Mouse (Mus musculus) lung, postnatal 0 days (tissue): ENCODE data around the gene C8g. TPM values are rescaled to one million over a fixed set of nuclear protein-coding genes. Genes with fewer than 3 reads are reported as not detected.

Source experiments
- ATAC-seq: fragments of 200-750 bp; cut with Nextera tagmentation; 2 replicates; pipeline ENCODE4 v1.8.0; 2017; ENCODE audit warnings: moderate library complexity
- DNase-seq: peaks from one replicate; pipeline ENCODE4 v3.0.0-alpha.2; 2016; ENCODE audit warnings: low spot score
- H3K27ac ChIP-seq: fragments of 300-500 bp; sonication (generic); 2 replicates; pipeline ENCODE4 v1.5.1; 2014; ENCODE audit warnings: antibody characterized with exemption, mild to moderate bottlenecking, low read length, mixed read lengths
- H3K27me3 ChIP-seq: fragments of 300-500 bp; sonication (generic); replicated peaks from 2 replicates; pipeline ENCODE4 v1.6.1; 2014; ENCODE audit warnings: low read length, mixed read lengths; ENCODE audit not compliant: insufficient read depth
- H3K36me3 ChIP-seq: fragments of 300-500 bp; sonication (generic); 2 replicates; pipeline ENCODE4 v1.6.1; 2014; ENCODE audit warnings: low read length, mixed read lengths; ENCODE audit not compliant: insufficient read depth
- H3K4me1 ChIP-seq: fragments of 300-500 bp; sonication (generic); 2 replicates; pipeline ENCODE4 v1.6.1; 2014; ENCODE audit warnings: antibody characterized with exemption, low read depth, low read length, mixed read lengths; ENCODE audit not compliant: insufficient read depth
- H3K4me2 ChIP-seq: fragments of 300-500 bp; sonication (generic); replicated peaks from 2 replicates; pipeline ENCODE4 v1.6.1; 2014; ENCODE audit warnings: low read depth, mild to moderate bottlenecking, low read length, moderate library complexity, mixed read lengths
- H3K4me3 ChIP-seq: fragments of 300-500 bp; sonication (generic); 2 replicates; pipeline ENCODE4 v1.5.1; 2014; ENCODE audit warnings: low read depth, low read length
- H3K9ac ChIP-seq: fragments of 300-500 bp; sonication (generic); replicated peaks from 2 replicates; pipeline ENCODE4 v1.6.1; 2014; ENCODE audit warnings: low read depth, mild to moderate bottlenecking
- H3K9me3 ChIP-seq: fragments of 300-500 bp; sonication (generic); 2 replicates; pipeline ENCODE4 v1.6.1; 2016; ENCODE audit warnings: low read length, mixed read lengths
- CTCF ChIP-seq: IDR thresholded peaks from 2 replicates; pipeline ENCODE4 v1.5.1; 2016; ENCODE audit warnings: antibody characterized with exemption, mild to moderate bottlenecking
- EP300 ChIP-seq: IDR thresholded peaks from 2 replicates; pipeline ENCODE4 v1.6.1; 2016; ENCODE audit warnings: antibody characterized with exemption, mild to moderate bottlenecking, control low read depth
- WGBS: fragments of 180-500 bp; shearing (Covaris S2); extraction: QIAGEN DNeasy Blood & Tissue Kit; methylation state at CpG from one replicate; pipeline ENCODE4 v1.1.7; 2014; 5-methylcytosine and 5-hydroxymethylcytosine counted together
- polyA plus RNA-seq: library from polyadenylated mRNA; unstranded; fragments of >200 nt; fragmentation: Nextera tagmentation; extraction: Ambion mirVana; gene quantifications from 2 replicates; pipeline ENCODE4 v1.2.1, GENCODE M21; 2015

Gene C8g
- polyA plus RNA-seq, 1 experiment from 2014 or later: 3.2 TPM

DNA sequence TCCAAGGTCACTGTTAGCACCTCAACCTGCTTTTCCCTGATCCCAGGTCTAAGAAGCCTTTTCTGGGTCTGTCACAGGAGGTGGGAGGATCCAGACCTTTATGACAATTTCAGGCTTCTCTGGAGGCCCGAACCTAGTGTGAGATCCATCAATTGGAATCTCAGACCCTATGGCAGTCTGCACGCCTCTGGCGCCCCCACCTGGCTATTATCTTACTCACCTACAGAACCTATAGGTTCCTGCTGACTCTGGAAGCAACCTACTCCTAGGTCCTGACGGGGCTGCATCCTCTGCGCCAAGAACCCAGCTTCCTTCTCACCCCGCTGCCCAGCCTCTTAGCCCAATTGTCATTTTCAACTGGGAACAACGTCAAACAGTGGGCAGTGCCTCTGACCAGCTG is 18.6 kb downstream of the C8g start:
- peak; percentile 69 for TF ChIP-seq CTCF
- TF ChIP-seq EP300: no peak
- 19% methylated on average over 7 of the region's 7 CpGs for WGBS
- H3K4me3 ChIP-seq: no peak overlapping the region

DNA sequence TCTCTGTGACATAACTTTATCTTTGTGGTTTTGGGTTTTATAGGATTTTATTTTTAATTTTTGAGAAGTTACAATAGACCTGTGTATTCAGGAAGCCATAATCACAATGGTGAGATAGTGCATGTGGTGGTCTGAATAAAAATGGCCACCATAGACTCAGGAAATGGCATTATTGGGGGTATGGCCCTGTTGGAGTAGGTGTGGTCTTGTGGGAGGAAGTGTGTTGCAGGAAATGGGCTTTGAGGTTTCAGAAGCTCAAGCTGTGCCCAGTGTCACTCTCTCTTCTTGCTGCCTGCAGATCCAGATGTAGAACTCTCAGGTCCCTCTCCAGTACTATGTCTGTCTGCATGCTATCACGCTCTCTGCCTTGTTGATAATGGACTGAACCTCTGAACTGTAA is 21.0 kb downstream of the C8g start:
- Histone ChIP-seq H3K4me2 (no peak overlapping the region), H3K9me3 (no peaks in the 10 kb centered on the region), H3K27ac (no peak overlapping the region), H3K4me1 (no peaks in the 10 kb centered on the region), H3K9ac (no peak overlapping the region), H3K4me3 (no peak overlapping the region), H3K36me3 (no peaks in the 10 kb centered on the region), H3K27me3 (no peaks in the 10 kb centered on the region)
- 89% methylated on average over 1 of the region's 1 CpGs for WGBS
- no peak for DNase-seq
- TF ChIP-seq EP300 (no peak), CTCF (no peak)
- no peak for ATAC-seq

More for the DNA sequence above, 18.6 kb downstream of the C8g start:
- H3K4me1 ChIP-seq: no peaks in the 10 kb centered on the region
- no peaks in the 10 kb centered on the region for H3K9me3 ChIP-seq
- no peak overlapping the region for H3K27ac ChIP-seq
- peak; percentile 57 for ATAC-seq
- DNase-seq: peak; percentile 52
- H3K9ac ChIP-seq: no peak overlapping the region
- H3K36me3 ChIP-seq: no peaks in the 10 kb centered on the region
- no peak overlapping the region for H3K4me2 ChIP-seq
- no peaks in the 10 kb centered on the region for H3K27me3 ChIP-seq

DNA sequence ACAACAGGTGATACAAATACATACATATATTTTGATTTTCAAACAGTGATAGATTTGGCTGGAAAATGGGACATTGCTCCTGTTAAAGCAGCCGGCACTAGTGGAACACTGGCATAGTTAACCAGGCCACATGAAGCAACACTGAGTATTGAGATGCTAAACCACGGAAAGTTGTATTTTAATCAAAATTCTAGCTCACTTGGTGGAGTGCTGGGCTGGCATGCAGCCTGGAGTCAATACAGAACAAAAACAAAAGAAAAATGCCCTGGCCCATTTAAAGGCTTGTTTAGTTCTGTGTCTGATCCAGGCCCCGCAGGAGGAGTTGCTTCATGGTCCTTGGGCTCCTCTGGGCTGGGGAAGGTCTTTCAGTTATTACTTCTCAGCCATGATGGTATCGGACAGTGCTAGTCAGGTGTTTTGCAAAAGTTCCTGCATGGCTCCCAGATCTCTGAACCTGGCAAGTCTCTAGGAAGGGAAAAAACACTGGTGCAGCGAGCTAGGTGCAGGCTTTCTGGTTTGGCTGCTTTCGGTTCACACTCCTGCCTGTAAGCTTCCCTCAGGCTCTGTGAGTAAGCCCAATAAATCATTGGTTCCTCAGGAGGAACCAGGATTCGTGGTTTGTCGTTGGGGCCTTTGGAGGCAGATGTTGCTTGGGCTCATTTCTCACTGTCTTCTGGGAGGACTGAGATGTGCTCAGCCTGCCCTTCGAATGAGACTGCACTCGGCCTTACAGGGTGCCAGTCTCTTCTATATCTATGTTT is 21.8 kb downstream of the C8g start:
- no peak overlapping the region for H3K4me3 ChIP-seq
- no peaks in the 10 kb centered on the region for H3K4me1 ChIP-seq
- no peaks in the 10 kb centered on the region for H3K27me3 ChIP-seq
- no peak overlapping the region for H3K4me2 ChIP-seq
- ATAC-seq (no peak), DNase-seq (no peak)
- H3K36me3 ChIP-seq: no peaks in the 10 kb centered on the region
- TF ChIP-seq EP300: no peak
- no peak overlapping the region for H3K9ac ChIP-seq
- no peaks in the 10 kb centered on the region for H3K9me3 ChIP-seq
- WGBS: 61% methylated on average over 10 of the region's 10 CpGs
- no peak overlapping the region for H3K27ac ChIP-seq

DNA sequence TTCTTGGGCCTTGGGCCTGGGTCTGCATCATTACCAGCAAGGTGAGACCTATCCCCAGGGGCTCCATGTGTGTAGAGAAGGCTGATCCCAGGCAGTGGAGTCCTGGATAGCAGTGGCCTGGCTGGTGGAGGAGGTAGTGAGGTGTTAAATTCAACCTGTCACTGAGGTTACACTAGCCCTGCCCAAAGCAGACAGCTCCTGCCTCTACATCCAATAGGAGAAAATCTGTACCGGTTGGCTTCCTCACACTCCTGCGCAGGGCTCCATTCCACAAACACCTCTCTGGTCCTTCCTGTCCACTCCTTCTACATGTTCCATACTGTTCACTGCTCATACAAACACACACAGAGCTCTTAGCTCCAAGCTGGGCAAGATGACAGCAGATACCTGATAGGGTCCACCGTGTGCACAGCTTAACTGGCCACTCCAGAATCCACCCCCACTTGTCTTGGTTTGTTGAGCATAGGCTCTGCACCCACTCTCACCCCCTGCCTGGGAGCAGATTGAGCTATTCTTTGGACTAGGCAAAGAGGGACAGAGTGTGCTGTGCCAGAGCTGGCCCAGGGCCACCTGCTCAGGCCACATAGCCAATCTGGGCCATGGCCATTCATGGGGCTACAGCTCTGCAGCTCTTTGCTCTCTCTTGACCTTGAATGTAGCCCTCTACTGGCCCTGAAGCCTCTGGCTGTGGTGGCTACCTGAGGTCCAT is 23.4 kb downstream of the C8g start:
- DNase-seq (no peak), ATAC-seq (no peak)
- no peaks in the 10 kb centered on the region for H3K27me3 ChIP-seq
- H3K9ac ChIP-seq: no peak overlapping the region
- no peak overlapping the region for H3K27ac ChIP-seq
- 73% methylated on average over 3 of the region's 3 CpGs for WGBS
- H3K4me3 ChIP-seq: no peak overlapping the region
- TF ChIP-seq EP300: no peak
- TF ChIP-seq CTCF: no peak
- H3K4me2 ChIP-seq: no peak overlapping the region
- H3K9me3 ChIP-seq: no peaks in the 10 kb centered on the region
- no peaks in the 10 kb centered on the region for H3K36me3 ChIP-seq
- H3K4me1 ChIP-seq: no peaks in the 10 kb centered on the region

DNA sequence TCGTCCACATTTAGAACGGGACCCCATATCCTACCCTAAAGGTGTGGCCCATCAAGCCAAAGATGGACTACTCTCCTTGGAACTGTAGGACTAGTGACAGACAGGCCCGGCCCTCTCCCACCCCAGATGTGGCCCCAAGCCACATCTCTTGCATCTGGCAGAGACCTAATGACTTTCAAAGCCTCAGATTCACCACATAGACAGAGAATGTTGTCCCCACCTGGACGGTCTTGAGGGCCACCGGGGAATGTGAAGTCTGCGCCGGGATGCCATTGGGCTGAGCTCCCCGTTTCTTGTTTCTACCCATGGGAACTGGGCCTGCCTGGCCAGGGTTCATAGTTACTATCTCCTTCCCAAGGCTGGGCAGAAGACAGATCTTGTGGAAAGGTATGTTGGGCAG is 24.0 kb downstream of the C8g start:
- DNase-seq (no peak), ATAC-seq (no peak)
- H3K4me1 ChIP-seq: no peaks in the 10 kb centered on the region
- H3K36me3 ChIP-seq: no peaks in the 10 kb centered on the region
- H3K9ac ChIP-seq: no peak overlapping the region
- no peaks in the 10 kb centered on the region for H3K27me3 ChIP-seq
- no peak overlapping the region for H3K4me2 ChIP-seq
- WGBS: 80% methylated on average over 8 of the region's 8 CpGs
- no peak for TF ChIP-seq EP300
- TF ChIP-seq CTCF: no peak
- no peaks in the 10 kb centered on the region for H3K9me3 ChIP-seq
- H3K4me3 ChIP-seq: no peak overlapping the region
- H3K27ac ChIP-seq: no peak overlapping the region

DNA sequence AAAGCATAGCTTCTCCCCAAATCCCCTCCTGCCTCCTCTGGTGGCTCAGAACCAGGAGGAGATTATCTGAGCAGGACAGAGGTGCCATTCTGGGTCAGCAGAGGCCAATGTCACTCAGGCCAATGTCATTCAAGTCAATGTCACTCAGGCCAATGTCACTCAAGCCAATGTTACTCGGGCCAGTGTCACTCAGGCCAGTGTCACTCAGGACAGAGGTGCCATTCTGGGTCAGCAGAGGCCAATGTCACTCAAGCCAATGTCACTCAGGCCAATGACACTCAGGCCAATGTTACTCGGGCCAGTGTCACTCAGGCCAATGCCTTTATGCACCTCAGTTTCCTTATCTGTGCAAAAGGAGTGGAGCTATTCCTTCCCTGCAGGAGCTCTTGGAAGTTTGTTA is 29.0 kb downstream of the C8g start:
- no peak for DNase-seq
- TF ChIP-seq EP300 (no peak), CTCF (no peak)
- H3K4me1 ChIP-seq: no peaks in the 10 kb centered on the region
- H3K27ac ChIP-seq: no peak overlapping the region
- no peaks in the 10 kb centered on the region for H3K27me3 ChIP-seq
- H3K9me3 ChIP-seq: no peaks in the 10 kb centered on the region
- no peaks in the 10 kb centered on the region for H3K36me3 ChIP-seq
- no peak overlapping the region for H3K4me2 ChIP-seq
- WGBS: 69% methylated on average over 2 of the region's 2 CpGs
- no peak overlapping the region for H3K4me3 ChIP-seq
- H3K9ac ChIP-seq: no peak overlapping the region
- ATAC-seq: no peak
